Mouse (Mus musculus) thymus, postnatal 10 days (tissue): ENCODE results near the gene Vmn2r81.
"Not testable (repeated sequence)": the region's sequence is repeated elsewhere in the genome, so short reads cannot be mapped to it uniquely, and the experiment has no call there.

ENCODE experiments used
- DNase-seq, 2 experiments: peaks; one replicate each; pipeline ENCODE4 v3.0.0; 2021; ENCODE audit warnings: low spot score in 2 of 2

Vmn2r81 gene

DNA sequence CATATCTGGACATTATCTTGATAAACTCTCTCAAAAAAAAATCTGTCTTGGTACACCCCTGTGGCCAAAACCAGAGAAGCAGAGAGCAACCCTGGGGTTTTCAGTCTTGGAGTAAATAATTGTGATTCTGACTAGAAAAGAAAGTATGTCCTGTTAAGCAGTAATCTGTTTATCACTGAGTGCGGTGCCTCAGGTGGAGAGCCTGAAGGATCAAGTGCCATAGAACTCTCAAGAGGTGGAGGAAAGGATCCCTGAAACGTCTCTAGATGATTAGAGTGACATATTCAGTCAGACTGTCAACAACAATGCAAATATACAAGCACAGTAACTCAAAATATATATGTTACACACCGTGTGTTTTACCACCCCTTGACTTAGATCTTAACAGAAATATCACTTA, at the start of gene Vmn2r81:
Gene Vmn2r81, plus strand, starts transcription at position 301 of the 400 bp plus-strand sequence.
- not testable (repeated sequence) for DNase-seq

DNA sequence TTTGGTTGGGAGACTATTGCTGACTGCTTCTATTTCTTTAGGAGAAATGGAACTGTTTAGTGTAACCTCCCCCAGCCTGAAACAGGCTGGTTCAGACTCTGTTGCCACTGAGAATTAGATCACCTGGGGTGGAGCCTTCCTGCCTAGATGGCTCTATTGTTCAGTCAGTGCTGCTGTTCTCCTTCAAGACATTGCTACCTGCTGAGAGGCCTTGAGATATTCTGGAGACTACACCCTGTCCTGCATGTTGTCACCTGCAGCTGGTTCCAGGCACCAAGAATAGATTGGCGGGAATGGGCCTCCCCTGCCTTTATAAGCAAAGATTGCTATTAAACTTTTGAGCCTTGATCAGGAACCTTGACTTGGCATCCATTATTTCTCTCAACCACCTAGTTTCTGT, 47.5 kb upstream of the Vmn2r81 start:
- not testable (repeated sequence) for DNase-seq

DNA sequence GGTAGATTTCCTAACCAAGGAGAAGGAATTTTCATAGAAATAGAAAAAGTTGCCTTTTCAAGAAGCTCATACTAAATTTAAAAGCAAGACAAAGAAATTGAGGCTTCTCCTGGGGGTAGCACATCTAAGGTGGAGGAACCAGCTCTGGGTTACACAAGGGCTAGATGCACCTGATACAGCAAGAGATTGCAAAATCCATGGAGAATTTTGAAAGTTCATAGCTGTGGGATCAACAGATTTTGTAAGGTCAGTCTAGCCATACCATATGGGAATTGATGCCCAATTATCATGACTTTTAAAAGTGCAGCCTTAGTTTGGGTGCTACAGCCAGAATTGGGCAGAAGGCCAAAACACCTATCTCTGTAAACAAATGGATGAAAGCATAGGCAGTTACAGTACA, 27.1 kb upstream of the Vmn2r81 start:
- no peak for DNase-seq

DNA sequence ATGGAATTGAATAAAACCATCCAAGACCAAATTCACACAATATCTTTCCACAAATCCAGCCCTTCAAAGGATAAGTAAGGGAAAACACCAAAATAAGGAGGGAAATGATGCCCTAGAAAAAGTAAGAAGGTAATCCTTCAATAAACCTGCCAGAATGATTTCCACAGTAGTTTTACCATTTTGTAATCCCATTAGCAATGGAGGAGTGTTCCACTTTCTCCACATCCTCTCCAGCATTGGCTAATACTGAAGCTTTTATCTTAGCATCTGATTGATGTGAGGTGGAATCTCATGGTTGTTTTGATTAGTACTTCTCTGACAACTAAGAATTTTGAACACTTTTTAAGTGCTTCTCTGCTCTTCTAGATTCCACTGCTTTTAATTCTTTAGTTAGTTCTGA, 25.9 kb upstream of the Vmn2r81 start:
- no peak for DNase-seq

DNA sequence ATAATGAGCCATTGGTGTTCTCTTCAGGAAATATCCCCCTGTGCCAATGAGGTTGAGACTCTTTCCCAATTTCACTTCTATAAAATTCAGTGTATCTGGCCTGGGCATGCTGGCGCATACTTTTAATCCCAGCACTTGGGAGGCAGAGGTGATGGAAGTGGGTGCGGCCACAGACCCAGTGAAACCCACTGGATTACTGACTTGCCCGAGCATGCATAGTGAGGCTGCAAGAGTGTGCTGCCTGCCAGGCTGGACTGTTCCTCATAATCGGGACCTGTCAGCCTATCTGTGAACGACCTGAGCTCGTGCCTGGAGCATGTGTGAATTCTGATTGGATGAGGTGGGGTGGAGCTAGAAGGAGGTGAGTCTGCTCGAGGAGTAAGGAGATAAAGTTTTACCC, 25.3 kb upstream of the Vmn2r81 start:
- no peak for DNase-seq

DNA sequence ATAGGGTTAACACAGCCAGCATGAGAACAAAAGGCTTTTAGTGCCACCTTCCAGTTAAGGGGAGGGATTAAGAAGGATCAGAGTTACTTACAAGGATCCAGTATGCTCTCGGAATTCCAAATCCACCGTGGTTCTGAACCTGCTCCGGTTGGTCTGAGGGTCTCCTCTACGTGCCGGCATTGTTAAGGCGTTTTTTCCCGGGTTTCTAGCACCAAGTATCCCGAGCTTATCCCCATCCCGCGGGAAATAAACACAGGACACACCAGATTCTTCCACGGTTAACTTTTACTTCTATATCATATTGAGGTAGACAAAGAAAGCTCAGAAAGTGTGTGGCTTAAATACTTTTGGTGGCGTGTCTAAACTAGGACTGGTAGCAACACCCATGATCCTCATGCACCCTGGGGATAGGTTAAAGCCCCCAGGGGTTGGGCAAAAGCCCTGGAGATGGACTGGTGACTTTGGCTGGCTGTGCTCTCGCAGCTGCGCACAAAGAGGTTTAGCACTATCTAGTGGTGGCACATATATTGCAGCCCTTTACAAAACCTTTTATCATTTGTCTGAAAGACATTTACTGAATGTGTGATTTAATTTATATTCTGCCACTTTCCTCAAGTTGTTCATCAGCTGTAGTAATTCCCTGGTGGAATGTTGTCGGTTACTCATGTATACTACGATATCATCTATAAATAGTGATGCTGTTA, 74.7 kb downstream of the Vmn2r81 start:
- DNase-seq = not testable (repeated sequence)

DNA sequence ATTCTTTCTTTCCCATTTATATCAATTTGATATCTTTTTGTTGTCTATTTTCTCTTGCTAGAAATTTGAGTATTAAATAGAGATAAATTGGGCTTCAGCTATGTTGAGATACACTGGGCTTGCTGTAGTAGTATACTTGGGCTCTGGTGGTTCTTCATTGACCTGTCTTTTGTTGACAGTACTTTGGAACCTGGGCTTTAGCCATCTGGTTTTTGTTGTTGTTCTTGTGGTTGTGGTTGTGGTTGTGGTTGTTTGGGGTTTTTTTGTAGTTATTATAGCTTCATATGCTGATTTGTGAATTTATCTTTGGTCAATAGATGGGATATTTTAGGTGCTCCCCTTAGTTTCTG, 75.2 kb downstream of the Vmn2r81 start:
- no peak for DNase-seq
